Mouse (Mus musculus): ENCODE measurements around the gene Dpagt1. TPM values are rescaled to one million over a fixed set of nuclear protein-coding genes. Genes with fewer than 3 reads are reported as not detected.
"Not testable (repeated sequence)": the region's sequence is repeated elsewhere in the genome, so short reads cannot be mapped to it uniquely, and the experiment has no call there.

Gene Dpagt1
- polyA plus RNA-seq, 1 experiment from 2014 or later, result 49.3 TPM

- DNase-seq (ENCODE audit: extremely low spot score, low spot score), result no peak
- Histone ChIP-seq H3K27me3 (ENCODE audit: poor library complexity, severe bottlenecking) (0 out of 2 replicates have a peak, but pooled peaks cover 8% of the 10 kb centered on the region), H3K27ac (peak overlapping the region; percentile 84), H3K36me3 (replicated peaks) (peaks cover 17% of the 10 kb centered on the region), H3K4me1 (peaks cover 51% of the 10 kb centered on the region), H3K9me3 (no peaks in the 10 kb centered on the region), H3K4me3 (peak overlapping the region; percentile 91)
- WGBS, result 28% methylated on average over 6 of the region's 6 CpGs
Observed at GRCm38 (mm10) chr9:44320799-44321133, 5.1 kb upstream of the Dpagt1 start.

- 76% methylated on average over 4 of the region's 4 CpGs for WGBS
- not testable (repeated sequence) for DNase-seq (ENCODE audit: extremely low spot score, low spot score); H3K4me3 ChIP-seq; H3K27me3 ChIP-seq (ENCODE audit: poor library complexity, severe bottlenecking); H3K36me3 ChIP-seq (replicated peaks); H3K27ac ChIP-seq; H3K9me3 ChIP-seq
- peaks cover 49% of the 10 kb centered on the region for H3K4me1 ChIP-seq
Observed at GRCm38 (mm10) chr9:44323656-44324055, 2.2 kb upstream of the Dpagt1 start.

GRCm38 (mm10) chr9:44324147-44324546 is 1.7 kb upstream of the Dpagt1 start:
- Histone ChIP-seq H3K36me3 (replicated peaks) (peaks cover 14% of the 10 kb centered on the region), H3K9me3 (no peaks in the 10 kb centered on the region), H3K4me3 (no peak overlapping the region), H3K27me3 (ENCODE audit: poor library complexity, severe bottlenecking) (no peaks in the 10 kb centered on the region), H3K27ac (0 out of 2 replicates have a peak overlapping the region, but pooled peaks have one; percentile 9), H3K4me1 (peaks cover 44% of the 10 kb centered on the region)
- WGBS, result 87% methylated on average over 6 of the region's 6 CpGs
- DNase-seq (ENCODE audit: extremely low spot score, low spot score), result no peak

- Histone ChIP-seq H3K4me1 (peaks cover 38% of the 10 kb centered on the region), H3K36me3 (replicated peaks) (peaks cover 24% of the 10 kb centered on the region), H3K27ac (peak overlapping the region; percentile 96), H3K4me3 (peak overlapping the region; percentile 74; the same call in 1 of the 2 replicates)
- DNase-seq (ENCODE audit: extremely low spot score, low spot score); H3K9me3 ChIP-seq; H3K27me3 ChIP-seq (ENCODE audit: poor library complexity, severe bottlenecking): not testable (repeated sequence)
- 74% methylated on average over 7 of the region's 8 CpGs for WGBS
Observed at GRCm38 (mm10) chr9:44325032-44325767, 619 bp upstream of the Dpagt1 start.

GRCm38 (mm10) chr9:44326371-44327063 is 698 bp downstream of the Dpagt1 start:
- under 1% methylated on average over 38 of the region's 38 CpGs for WGBS
- H3K36me3 ChIP-seq (replicated peaks), result peaks cover 38% of the 10 kb centered on the region
- no peaks in the 10 kb centered on the region for H3K9me3 ChIP-seq
- peak; percentile 81 for DNase-seq (ENCODE audit: extremely low spot score, low spot score)
- H3K4me1 ChIP-seq, result peaks cover 28% of the 10 kb centered on the region
- H3K27me3 ChIP-seq (ENCODE audit: poor library complexity, severe bottlenecking), result no peaks in the 10 kb centered on the region
- H3K27ac ChIP-seq, result peak overlapping the region; percentile 96
- H3K4me3 ChIP-seq, result peak overlapping the region; percentile 74

GRCm38 (mm10) chr9:44327064-44327711 is 1.4 kb downstream of the Dpagt1 start:
- Histone ChIP-seq H3K9me3 (no peaks in the 10 kb centered on the region), H3K4me1 (peaks cover 28% of the 10 kb centered on the region), H3K36me3 (replicated peaks) (peaks cover 44% of the 10 kb centered on the region), H3K27ac (peak overlapping the region; percentile 96), H3K27me3 (ENCODE audit: poor library complexity, severe bottlenecking) (no peaks in the 10 kb centered on the region), H3K4me3 (peak overlapping the region; percentile 74)
- DNase-seq (ENCODE audit: extremely low spot score, low spot score), result no peak
- under 1% methylated on average over 22 of the region's 22 CpGs for WGBS

GRCm38 (mm10) chr9:44327926-44328325 is 2.1 kb downstream of the Dpagt1 start:
- Histone ChIP-seq H3K36me3 (replicated peaks) (peaks cover 52% of the 10 kb centered on the region), H3K27me3 (ENCODE audit: poor library complexity, severe bottlenecking) (no peaks in the 10 kb centered on the region), H3K4me3 (peak overlapping the region; percentile 74), H3K4me1 (peaks cover 28% of the 10 kb centered on the region), H3K27ac (peak overlapping the region; percentile 96; the same call in 1 of the 2 replicates), H3K9me3 (peaks cover 5% of the 10 kb centered on the region; the same call in 1 of the 2 replicates)
- WGBS, result 88% methylated on average over 5 of the region's 5 CpGs
- no peak for DNase-seq (ENCODE audit: extremely low spot score, low spot score)

- no peaks in the 10 kb centered on the region for H3K27me3 ChIP-seq (ENCODE audit: poor library complexity, severe bottlenecking)
- 95% methylated on average over 6 of the region's 6 CpGs for WGBS
- H3K9me3 ChIP-seq, result peaks cover 16% of the 10 kb centered on the region
- no peak overlapping the region for H3K27ac ChIP-seq
- no peak overlapping the region for H3K4me3 ChIP-seq
- peaks cover 19% of the 10 kb centered on the region for H3K4me1 ChIP-seq
- H3K36me3 ChIP-seq (replicated peaks), result peaks cover 65% of the 10 kb centered on the region
- DNase-seq (ENCODE audit: extremely low spot score, low spot score), result no peak
Observed at GRCm38 (mm10) chr9:44330736-44331135, 4.9 kb downstream of the Dpagt1 start.

- 95% methylated on average over 13 of the region's 13 CpGs for WGBS
- Histone ChIP-seq H3K27ac (peak overlapping the region; percentile 97; the same call in 1 of the 2 replicates), H3K4me1 (peaks cover 19% of the 10 kb centered on the region), H3K9me3 (peaks cover 16% of the 10 kb centered on the region), H3K4me3 (peak overlapping the region; percentile 94; the same call in 1 of the 2 replicates), H3K36me3 (replicated peaks) (peaks cover 81% of the 10 kb centered on the region), H3K27me3 (ENCODE audit: poor library complexity, severe bottlenecking) (no peaks in the 10 kb centered on the region)
- DNase-seq (ENCODE audit: extremely low spot score, low spot score), result no peak
Observed at GRCm38 (mm10) chr9:44332918-44333638, 7.3 kb downstream of the Dpagt1 start.

GRCm38 (mm10) chr9:44334396-44335330 is 8.8 kb downstream of the Dpagt1 start, which contains the start of gene H2afx:
H2afx (plus strand) TSS chr9:44334694.
- H3K27me3 ChIP-seq (ENCODE audit: poor library complexity, severe bottlenecking), result no peaks in the 10 kb centered on the region
- peaks cover 80% of the 10 kb centered on the region for H3K36me3 ChIP-seq (replicated peaks)
- peaks cover 16% of the 10 kb centered on the region for H3K9me3 ChIP-seq
- DNase-seq (ENCODE audit: extremely low spot score, low spot score), result peak; percentile 99
- H3K27ac ChIP-seq, result peak within 1 kb of the TSS; percentile 97
- H3K4me3 ChIP-seq, result peak within 1 kb of the TSS; percentile 94
- under 1% methylated on average over 91 of the region's 91 CpGs for WGBS
- H3K4me1 ChIP-seq, result peaks cover 15% of the 10 kb centered on the region

- peak; percentile 52 for DNase-seq (ENCODE audit: extremely low spot score, low spot score)
- Histone ChIP-seq H3K27ac (peak overlapping the region; percentile 97), H3K36me3 (replicated peaks) (peaks cover 79% of the 10 kb centered on the region), H3K4me1 (peaks cover 15% of the 10 kb centered on the region), H3K4me3 (peak overlapping the region; percentile 94), H3K27me3 (ENCODE audit: poor library complexity, severe bottlenecking) (no peaks in the 10 kb centered on the region), H3K9me3 (peaks cover 16% of the 10 kb centered on the region)
- under 1% methylated on average over 50 of the region's 50 CpGs for WGBS
Observed at GRCm38 (mm10) chr9:44335331-44336092, 9.7 kb downstream of the Dpagt1 start.

Data from forebrain, embryonic 10.5 days (tissue).